Mouse (Mus musculus) forelimb bud, embryonic 11.5 days (tissue): ENCODE measurements around the gene C1ql2.

Experiments used
- DNase-seq: peaks from one replicate; pipeline ENCODE4 v3.0.0-alpha.2; 2012; ENCODE audit warnings: low read depth, low spot score

The C1ql2 gene

DNA sequence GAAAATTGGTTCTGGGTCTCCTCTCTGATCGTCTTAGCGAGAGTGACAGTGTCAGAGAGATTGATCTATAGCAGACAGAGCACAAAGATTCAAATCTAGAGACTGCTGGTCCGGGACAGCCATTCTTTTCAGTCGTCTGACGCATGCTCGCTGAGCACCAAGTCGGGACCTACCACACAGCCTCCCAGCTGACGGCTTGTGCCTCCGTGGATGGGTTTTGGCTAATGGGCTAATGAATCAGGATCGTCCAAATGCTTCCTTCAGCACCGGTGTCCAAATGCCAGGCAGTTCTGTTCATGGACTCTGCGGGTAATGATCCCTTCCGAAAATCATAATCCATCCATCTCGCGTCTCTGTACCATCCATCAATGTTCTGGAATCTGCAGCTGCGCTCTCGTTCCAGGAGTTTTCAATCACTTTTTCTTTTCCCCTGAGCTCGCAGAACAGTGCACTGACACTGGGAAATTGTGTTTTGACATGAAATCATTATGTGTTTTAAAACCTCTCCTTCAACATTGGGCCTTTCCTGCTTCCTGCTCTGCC is 44.7 kb downstream of the C1ql2 start:
- no peak for DNase-seq

- no peak for DNase-seq
Measured at GRCm38 (mm10) chr1:120389734-120390133, 49.4 kb downstream of the C1ql2 start.

- DNase-seq: peak; percentile 85
Measured at GRCm38 (mm10) chr1:120390336-120390735, 50.0 kb downstream of the C1ql2 start.
